Mouse (Mus musculus) left cerebral cortex, adult 11 months (tissue): ENCODE data around the gene Mymx.

ENCODE experiments used
- DNase-seq: peaks from one replicate; pipeline ENCODE4 v3.0.0; 2022; ENCODE audit warnings: low spot score

Gene Mymx

GRCm38 (mm10) chr17:45610144-45610866 lies 8.4 kb upstream of the Mymx start:
- DNase-seq, result no peak

GRCm38 (mm10) chr17:45608396-45608795 lies 6.5 kb upstream of the Mymx start:
- no peak for DNase-seq

- no peak for DNase-seq
These were observed 5.3 kb upstream of the Mymx start for GRCm38 (mm10) chr17:45606992-45607879.

- no peak for DNase-seq
These were observed 1.1 kb upstream of the Mymx start for GRCm38 (mm10) chr17:45602984-45603383.

GRCm38 (mm10) chr17:45601325-45601724 lies 577 bp downstream of the Mymx start:
- no peak for DNase-seq

GRCm38 (mm10) chr17:45600267-45600666 lies 1.6 kb downstream of the Mymx start:
- DNase-seq, result no peak

- no peak for DNase-seq
These were observed 2.3 kb downstream of the Mymx start, which contains the start of gene Slc29a1 for GRCm38 (mm10) chr17:45599446-45600242. Slc29a1 (minus strand) TSS chr17:45599606.

GRCm38 (mm10) chr17:45598891-45599290 lies 3.0 kb downstream of the Mymx start:
- DNase-seq, result no peak

GRCm38 (mm10) chr17:45598376-45598775 lies 3.5 kb downstream of the Mymx start:
- no peak for DNase-seq

GRCm38 (mm10) chr17:45597787-45598186 lies 4.1 kb downstream of the Mymx start:
- no peak for DNase-seq

- DNase-seq, result no peak
These were observed 5.1 kb downstream of the Mymx start for GRCm38 (mm10) chr17:45596631-45597396.

- DNase-seq, result no peak
These were observed 6.0 kb downstream of the Mymx start for GRCm38 (mm10) chr17:45595736-45596390.

- no peak for DNase-seq
These were observed 6.8 kb downstream of the Mymx start for GRCm38 (mm10) chr17:45594881-45595735.

GRCm38 (mm10) chr17:45594195-45594594 lies 7.7 kb downstream of the Mymx start:
- no peak for DNase-seq

- no peak for DNase-seq
These were observed 8.4 kb downstream of the Mymx start for GRCm38 (mm10) chr17:45593479-45593878.

GRCm38 (mm10) chr17:45592606-45593431 lies 9.1 kb downstream of the Mymx start:
- DNase-seq, result no peak

- no peak for DNase-seq
These were observed 9.9 kb downstream of the Mymx start for GRCm38 (mm10) chr17:45591701-45592605.

GRCm38 (mm10) chr17:45590410-45590809 lies 11.5 kb downstream of the Mymx start:
- no peak for DNase-seq
